Comparison of ENCODE assay signal across 17 mouse cellular contexts in the genomic region with DNA sequence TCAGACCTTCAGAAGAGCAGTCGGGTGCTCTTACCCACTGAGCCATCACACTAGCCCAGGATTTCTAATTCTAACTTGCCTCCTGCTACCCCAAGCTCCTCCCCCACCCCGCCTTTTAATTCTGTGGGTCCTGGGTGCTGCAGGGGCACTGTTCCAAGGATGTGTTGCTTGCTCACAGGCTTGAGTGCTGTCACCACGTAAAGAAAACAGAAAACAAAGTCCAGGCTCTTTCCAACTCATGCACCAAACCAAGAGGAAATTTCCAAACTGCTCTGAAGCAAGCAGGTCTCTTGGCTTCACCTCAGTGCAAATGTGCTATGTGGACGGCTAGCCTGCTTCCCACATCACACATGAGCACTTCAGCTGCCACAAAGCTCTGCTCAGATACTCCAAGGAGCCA. TPM values are rescaled to one million over a fixed set of nuclear protein-coding genes. Genes with fewer than 3 reads are reported as not detected.
DNase-seq lines count a peak whose midpoint lies in the region; ATAC-seq and TF ChIP-seq lines count a peak whose summit lies in the region.
"Had no signal": no experiment of that assay in that cellular context is flagged by ENCODE, and none has a peak within 500 bp of the region (broad histone marks: within the 10 kb centered on the region; RNA-seq: fewer than 3 reads in every experiment).

No protein-coding gene starts in this region.

- DNase-seq in kidney, adult 11 months: peak; percentile 61
- DNase-seq in ES-E14 (ENCODE audit: low read depth, low spot score): no peak
- DNase-seq in kidney, postnatal 10 days: peak; percentile 47
- DNase-seq in B cell, adult 2 months: no peak
- no peak for DNase-seq in right cerebral cortex, adult 2 months (ENCODE audit: low spot score in 2 of 2)
- DNase-seq: cerebellum, adult 2 months; gastrocnemius, postnatal 36 days; midbrain, embryonic 14.5 days; right cerebral cortex, postnatal 4 days; thymus, postnatal 14 days had no signal

- H3K4me3 ChIP-seq in kidney, embryonic 15.5 days (replicated peaks): no peak overlapping the region
- H3K4me3 ChIP-seq in E14TG2a.4 (replicated peaks; ENCODE audit: low read length) (peak overlapping the region; percentile 98), ES-E14 (ENCODE audit: insufficient read depth in 1 of 2, low read depth in 1 of 2, low read length in 2 of 2, poor library complexity in 1 of 2, severe bottlenecking in 1 of 2) (peak overlapping the region in 1 of 2 experiments; percentile 17; a peak in 1 of 4 replicates)
- H3K4me3 ChIP-seq: heart, embryonic 15.5 days; hindbrain, embryonic 15.5 days; left cerebral cortex, adult 2 months had no signal

- H3K4me2 ChIP-seq in kidney, embryonic 15.5 days: no peak overlapping the region
- H3K4me2 ChIP-seq: heart, embryonic 15.5 days; hindbrain, embryonic 15.5 days had no signal

- in situ Hi-C loops in ES-E14 (cut with MboI; ENCODE audit: low sequenced_read_pairs in 2 of 2, unreplicated experiment in 2 of 2): no loop called here

- peaks cover 25% of the 10 kb centered on the region for H3K4me1 ChIP-seq in kidney, embryonic 15.5 days
- peaks cover 83% of the 10 kb centered on the region for H3K4me1 ChIP-seq in E14TG2a.4 (replicated peaks; ENCODE audit: low read depth, low read length)
- H3K4me1 ChIP-seq in ES-E14 (ENCODE audit: control insufficient read depth in 2 of 2, insufficient read depth in 2 of 2, low read length in 2 of 2, poor library complexity in 1 of 2): peaks cover 0 to 12% of the 10 kb centered on the region in 2 experiments; a peak in 1 of 4 replicates

- H3K36me3 ChIP-seq in kidney, embryonic 15.5 days: peaks cover 63% of the 10 kb centered on the region
- H3K36me3 ChIP-seq in E14TG2a.4 (ENCODE audit: insufficient read depth, low read length): peaks cover 74% of the 10 kb centered on the region
- H3K36me3 ChIP-seq in ES-E14 (ENCODE audit: control insufficient read depth, insufficient read depth, low read length, poor library complexity, severe bottlenecking): peaks cover 54% of the 10 kb centered on the region

- no peak for TF ChIP-seq CTCF in E14TG2a.4 (conservative IDR thresholded peaks at IDR 0.05; ENCODE audit: low read length)

- WGBS in kidney, embryonic 15.5 days: 75% methylated on average over 4 of the region's 4 CpGs

- no peaks in the 10 kb centered on the region for H3K9me3 ChIP-seq in kidney, embryonic 15.5 days (replicated peaks)
- H3K9me3 ChIP-seq in E14TG2a.4 (ENCODE audit: low read length): no peaks in the 10 kb centered on the region
- H3K9me3 ChIP-seq in ES-E14 (ENCODE audit: control insufficient read depth, insufficient read depth, low read depth, low read length): no peaks in the 10 kb centered on the region
- H3K9me3 ChIP-seq: heart, embryonic 15.5 days; hindbrain, embryonic 15.5 days had no signal

- no peaks in the 10 kb centered on the region for H3K27me3 ChIP-seq in kidney, embryonic 15.5 days
- H3K27me3 ChIP-seq in E14TG2a.4 (ENCODE audit: insufficient read depth, low read length): no peaks in the 10 kb centered on the region
- H3K27me3 ChIP-seq: heart, embryonic 15.5 days; hindbrain, embryonic 15.5 days had no signal

- no peak overlapping the region for H3K27ac ChIP-seq in kidney, embryonic 15.5 days
- no peak overlapping the region for H3K27ac ChIP-seq in ES-E14 (ENCODE audit: insufficient read depth, low read depth, low read length, poor library complexity, severe bottlenecking)
- H3K27ac ChIP-seq: heart, embryonic 15.5 days; hindbrain, embryonic 15.5 days; left cerebral cortex, adult 2 months had no signal

- no peak overlapping the region for H3K9ac ChIP-seq in kidney, embryonic 15.5 days
- H3K9ac ChIP-seq in ES-E14 (ENCODE audit: insufficient read depth, low read depth, low read length, poor library complexity, severe bottlenecking): peak overlapping the region; percentile 34; the same call in 1 of the 2 replicates
- H3K9ac ChIP-seq: heart, embryonic 15.5 days; hindbrain, embryonic 15.5 days had no signal

- ATAC-seq in kidney, embryonic 15.5 days (replicated peaks; ENCODE audit: low FRiP score): no peak
- ATAC-seq: activated CD4-positive, CD25-positive, alpha-beta regulatory T cell, adult 4 months; forebrain, embryonic 16.5 days had no signal

TF ChIP-seq in ES-E14, 5 proteins besides CTCF, POLR2A, EP300 and RAD21:
- TF ChIP-seq MAFK (IDR thresholded peaks at IDR 0.05; ENCODE audit: insufficient read depth, low read depth, low read length) (no peak), CHD2 (IDR thresholded peaks at IDR 0.05; ENCODE audit: low read depth, low read length) (no peak), ZNF384 (IDR thresholded peaks at IDR 0.05; ENCODE audit: low read depth, low read length) (no peak), HCFC1 (IDR thresholded peaks at IDR 0.05; ENCODE audit: borderline replicate concordance, insufficient read depth, low read length) (no peak), ZC3H11A (IDR thresholded peaks at IDR 0.05; ENCODE audit: borderline replicate concordance, low read depth, low read length) (no peak)

RNA-seq across cellular contexts. Expression of gene U2af1, which starts 3.3 kb away (rescaled TPM):
- 335 and 336 TPM in 2 replicates for polyA plus RNA-seq in kidney, embryonic 15.5 days (2015; fragmentation: Nextera tagmentation; extraction: Ambion mirVana)
- 219 and 238 TPM in 2 replicates for total RNA-seq in ES-E14 (2012; rRNA removed)

RNA-seq across cellular contexts. Expression of gene Cbs, which starts 18.3 kb away (rescaled TPM):
- 3.1 and 3.2 TPM in 2 replicates for polyA plus RNA-seq in kidney, embryonic 15.5 days (2015; fragmentation: Nextera tagmentation; extraction: Ambion mirVana)
- total RNA-seq in ES-E14 (2012; rRNA removed): 8.6 and 15.5 TPM in 2 replicates

RNA-seq across cellular contexts. Expression of gene Cryaa, which starts 22.2 kb away (rescaled TPM):
- polyA plus RNA-seq in kidney, embryonic 15.5 days (2015; fragmentation: Nextera tagmentation; extraction: Ambion mirVana): 0.38 TPM in 1 of 2 replicates, not detected in the other
- total RNA-seq in ES-E14 (2012; rRNA removed): 0.36 TPM in 1 of 2 replicates, not detected in the other
- total RNA-seq: gastrocnemius, postnatal 36 days; left cerebral cortex, adult 2 months had no signal
- polyA plus RNA-seq: activated CD4-positive, CD25-positive, alpha-beta regulatory T cell, adult 4 months; forebrain, embryonic 16.5 days; heart, embryonic 15.5 days; midbrain, embryonic 14.5 days had no signal

Comparison
In these comparisons a context has a peak if more than half of its experiments do, and no peak if none do; other contexts are left out.
1. DNase-seq: peak in kidney, adult 11 months (single experiment) and kidney, postnatal 10 days (single experiment); none in ES-E14 (single experiment), B cell, adult 2 months (0 of 2) and right cerebral cortex, adult 2 months (0 of 2).